Mouse (Mus musculus) embryo, embryonic 11 days (tissue): ENCODE data around the gene Gtpbp6.
"Not testable (repeated sequence)": the region's sequence is repeated elsewhere in the genome, so short reads cannot be mapped to it uniquely, and the experiment has no call there.

Experiments used
- DNase-seq: peaks from one replicate; pipeline ENCODE4 v3.0.0-alpha.2; 2015

Gene Gtpbp6

GRCm38 (mm10) chr5:110099656-110100580 is 8.1 kb downstream of the Gtpbp6 start, which contains the start of gene Plcxd1:
TSS of gene Plcxd1 (plus strand) at chr5:110099969.
- peak; percentile 44 for DNase-seq

DNA sequence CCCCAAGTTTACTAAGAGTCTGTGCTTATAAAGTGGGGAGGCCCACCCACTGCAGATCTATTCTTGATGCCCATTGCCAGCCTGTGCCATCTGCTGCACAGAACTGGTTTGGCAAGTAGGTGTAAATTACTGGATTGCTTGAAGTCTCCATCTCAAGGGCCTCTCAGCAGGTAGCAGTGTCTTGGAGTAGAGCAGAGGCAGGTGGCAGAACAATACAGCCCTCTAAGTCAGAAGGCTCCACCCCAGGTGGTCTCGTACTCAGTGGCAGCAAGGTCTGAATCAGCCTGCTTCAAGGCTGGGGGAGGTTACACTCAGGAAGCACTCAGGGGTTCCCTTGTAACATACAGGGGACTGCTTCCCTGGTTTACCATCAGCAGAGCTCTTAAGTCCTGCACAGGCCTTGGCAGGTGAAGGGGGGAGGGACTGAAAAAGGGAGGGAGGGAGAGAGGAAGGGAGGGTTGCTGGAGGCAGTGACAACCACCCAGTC is 9.0 kb downstream of the Gtpbp6 start:
- no peak for DNase-seq

DNA sequence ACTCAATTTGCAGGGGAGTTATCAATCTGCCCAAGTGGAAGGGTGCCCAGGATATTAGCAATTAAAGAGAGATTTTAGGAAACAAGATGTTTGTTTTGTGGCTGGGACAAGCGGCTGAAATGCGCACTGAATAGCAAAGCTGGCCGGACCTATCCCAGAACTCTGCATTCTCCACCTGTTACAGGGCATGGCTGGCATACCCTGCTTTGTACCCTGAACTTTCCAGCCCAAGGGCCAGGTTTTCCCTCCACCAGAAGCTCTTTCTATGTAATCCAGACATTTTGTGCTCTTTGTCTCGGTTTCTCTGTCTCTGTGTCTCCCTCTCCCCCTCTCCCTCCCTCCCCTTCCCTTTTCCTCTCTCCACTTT is 13.2 kb downstream of the Gtpbp6 start:
- no peak for DNase-seq

DNA sequence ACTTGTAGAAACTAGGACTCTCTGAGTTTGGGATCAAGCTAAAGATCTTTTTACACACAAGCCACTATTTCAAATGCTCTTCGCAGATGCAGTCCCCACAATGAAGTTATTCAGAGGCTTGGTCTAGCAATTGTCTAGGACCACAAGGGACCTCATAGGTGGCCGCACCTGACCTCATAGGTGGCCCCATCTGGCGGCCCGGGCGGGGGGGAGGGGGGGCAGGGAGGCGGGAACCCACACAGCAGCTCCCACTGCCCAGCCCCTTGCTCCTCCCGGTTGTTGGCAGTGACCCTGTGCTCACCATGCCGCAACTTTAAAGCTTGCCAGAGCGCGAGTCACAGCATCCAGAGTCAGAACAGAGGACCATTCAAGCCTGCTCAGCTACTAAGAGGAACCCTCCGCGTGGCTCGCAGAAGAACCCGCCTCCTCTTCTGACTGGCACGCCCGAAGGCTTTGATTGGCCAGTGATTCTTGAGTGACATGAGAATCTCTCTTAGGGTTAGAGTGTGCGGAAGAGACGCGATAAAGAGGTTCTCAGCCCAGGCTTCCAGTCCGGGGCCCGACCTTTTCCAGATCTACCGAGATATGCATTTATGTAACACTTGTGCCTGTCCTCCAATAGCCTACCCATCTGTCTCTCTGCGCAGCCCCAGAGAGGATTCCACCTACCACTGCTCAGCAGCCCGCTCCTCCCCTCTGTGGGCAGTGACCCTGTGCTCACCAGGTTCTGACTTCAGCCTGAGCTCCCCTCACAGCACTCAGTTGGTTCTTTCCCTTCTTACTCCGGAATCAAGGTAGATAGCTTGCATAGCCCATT is 13.8 kb downstream of the Gtpbp6 start, which contains the start of gene Gm35315:
Gene Gm35315 (minus strand): TSS at position 391 of the 817 bp plus-strand sequence.
- peak; percentile 93 for DNase-seq

DNA sequence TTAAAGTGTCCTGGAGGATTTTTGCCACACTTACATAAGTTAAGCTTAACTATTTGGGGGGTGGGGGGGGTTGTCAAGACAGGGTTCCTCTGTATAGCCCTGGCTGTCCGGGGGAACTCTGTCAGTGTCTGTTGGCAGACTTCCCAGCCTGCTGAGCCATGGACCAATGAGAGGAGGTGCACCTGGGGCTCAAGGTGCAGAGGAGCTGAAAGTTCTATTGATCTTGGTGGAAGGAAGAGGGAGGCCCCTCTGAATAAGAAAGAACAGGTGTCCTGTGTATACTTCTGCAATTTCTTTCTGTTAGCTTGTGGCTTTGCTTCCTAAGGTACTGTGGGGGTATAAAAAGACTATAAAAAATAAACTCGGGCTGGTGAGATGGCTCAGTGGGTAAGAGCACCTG is 16.5 kb downstream of the Gtpbp6 start:
- DNase-seq = no peak

DNA sequence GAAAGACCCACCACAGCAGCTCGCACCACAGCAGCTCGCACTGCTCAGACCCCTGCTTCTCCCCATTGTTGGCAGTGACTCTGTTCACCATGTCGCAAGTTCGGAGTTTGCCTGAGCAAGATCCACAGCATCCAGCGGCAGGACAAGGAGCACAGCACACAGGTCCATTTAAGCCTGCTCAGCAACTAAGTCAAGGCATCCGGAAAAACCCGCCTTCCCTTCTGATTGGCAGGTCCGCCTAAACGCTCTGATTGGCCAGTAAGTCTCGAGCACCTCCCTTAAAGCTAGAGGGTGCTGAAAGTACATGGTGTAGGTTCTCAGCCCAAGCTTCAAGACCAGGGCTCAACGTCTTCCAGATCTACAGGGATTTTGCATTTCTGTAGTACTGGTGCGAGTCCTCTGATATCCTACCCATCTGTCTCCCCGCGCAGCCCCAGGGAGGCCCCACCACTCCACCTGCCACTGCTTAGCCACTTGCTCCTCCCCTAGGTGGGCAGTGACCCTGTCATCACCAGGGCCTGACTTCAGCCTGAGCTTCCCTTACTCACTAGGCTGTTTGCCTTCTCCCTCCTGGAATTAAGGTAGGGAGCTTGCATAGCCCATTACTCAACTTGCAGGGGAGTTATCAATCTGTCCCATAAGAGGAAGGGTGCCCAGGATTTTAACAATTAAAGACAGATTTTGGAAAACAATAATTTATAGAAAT is 21.7 kb downstream of the Gtpbp6 start:
- no peak for DNase-seq

DNA sequence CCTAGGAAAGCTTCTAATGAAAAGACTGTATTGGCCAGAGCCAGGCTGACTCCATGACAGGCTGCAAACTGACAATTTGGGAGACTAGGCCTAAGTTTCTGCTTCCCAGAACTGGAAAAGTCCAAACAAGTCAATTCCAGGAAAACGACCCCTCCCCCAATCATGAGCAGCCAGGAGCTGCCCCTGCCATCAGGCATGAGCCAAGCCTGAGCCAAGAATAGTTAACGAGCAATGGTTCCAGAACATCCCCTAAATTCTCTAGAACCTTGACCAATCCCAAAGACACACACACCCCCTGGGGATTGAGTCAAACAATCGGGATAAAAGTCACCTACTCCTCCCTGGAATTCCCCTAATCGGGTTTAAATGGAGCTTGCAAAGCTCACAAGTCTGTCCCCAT is 25.0 kb downstream of the Gtpbp6 start:
- DNase-seq = no peak

- not testable (repeated sequence) for DNase-seq
Measured at GRCm38 (mm10) chr5:110072413-110072812, 35.6 kb downstream of the Gtpbp6 start, which contains the start of gene Gm17655. TSS of gene Gm17655 (minus strand) at chr5:110072513.

DNA sequence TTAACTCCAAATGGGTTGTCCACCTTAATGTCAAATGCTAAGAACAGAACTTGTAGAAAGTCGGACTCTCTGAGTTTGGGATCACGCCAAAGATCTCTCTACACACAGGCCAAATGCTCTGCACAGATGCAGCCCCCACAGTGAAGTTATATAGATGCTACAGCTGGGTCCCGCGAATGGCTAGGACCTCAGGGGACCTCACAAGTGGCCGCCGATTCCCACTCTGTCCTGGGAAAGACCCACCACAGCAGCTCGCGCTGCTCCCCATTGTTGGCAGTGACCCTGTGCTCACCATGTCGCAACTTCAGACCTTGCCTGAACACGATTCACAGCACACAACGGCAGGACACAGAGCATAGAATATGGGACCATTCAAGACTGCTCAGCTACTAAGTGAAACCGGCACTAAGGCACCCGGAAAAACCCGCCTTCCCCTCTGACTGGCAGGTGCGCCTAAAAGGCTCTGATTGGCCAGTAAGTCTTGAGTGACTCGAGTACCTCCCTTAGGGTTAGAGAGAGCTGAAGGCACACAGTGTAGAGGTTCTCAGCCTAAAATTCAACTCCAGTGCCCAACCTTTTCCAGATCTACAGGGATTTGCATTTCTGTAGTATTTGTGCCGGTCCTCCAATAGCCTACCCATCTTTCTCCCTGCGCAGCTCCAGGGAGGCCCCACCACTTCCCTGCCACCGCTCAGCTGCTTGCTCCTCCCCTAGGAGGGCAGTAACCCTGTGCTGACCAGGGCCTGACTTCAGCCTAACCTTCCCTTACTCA is 50.2 kb downstream of the Gtpbp6 start:
- peak; percentile 86 for DNase-seq
